Mouse (Mus musculus): ENCODE results near the gene Zfp871.

DNA sequence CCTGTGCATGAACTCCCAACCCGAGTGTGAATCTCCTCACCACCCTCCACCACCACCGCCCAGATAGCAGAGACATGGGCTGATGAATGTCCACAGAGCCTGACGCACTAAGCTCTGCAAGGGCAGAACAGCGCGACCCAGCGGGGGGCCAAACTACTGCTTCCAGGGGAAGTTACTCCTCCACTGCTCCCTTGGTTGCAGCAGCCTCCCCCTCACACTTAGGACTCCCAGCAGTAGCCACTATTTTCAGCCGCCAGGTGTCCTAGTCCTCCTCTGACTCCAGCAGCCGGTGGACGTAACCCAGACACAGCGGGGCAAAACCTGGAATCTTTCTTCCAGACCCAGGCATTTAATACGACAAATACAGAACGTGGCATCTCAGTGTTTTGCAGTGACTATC lies 34.5 kb downstream of the Zfp871 start:
- TF ChIP-seq CTCF (IDR thresholded peaks at IDR 0.05; ENCODE audit: control insufficient read depth, insufficient read depth, low read length) (no peak), POLR2A (IDR thresholded peaks at IDR 0.05; ENCODE audit: borderline replicate concordance, control insufficient read depth, low read depth, low read length) (no peak)

Data from bone marrow, adult 2 months (tissue).